Mouse (Mus musculus): ENCODE results near the gene Nudt8. TPM values are rescaled to one million over a fixed set of nuclear protein-coding genes. Genes with fewer than 3 reads are reported as not detected.
"Not testable (repeated sequence)": the region's sequence is repeated elsewhere in the genome, so short reads cannot be mapped to it uniquely, and the experiment has no call there.

Nudt8 gene
- 1 to 10 TPM; 7.7 to 9.4 (median 8.7) TPM for total RNA-seq (2022)

GRCm38 (mm10) chr19:4000119-4000900, at the start of gene Nudt8, which contains the start of gene Gm49405:
Gene Nudt8 (plus strand): TSS chr19:4000580.
Gene Gm49405 (plus strand): TSS chr19:4000626.
- DNase-seq (ENCODE audit: low spot score in 2 of 2): peak; percentile 95 to 97

- no peak for DNase-seq (ENCODE audit: low spot score in 2 of 2)
Measured at GRCm38 (mm10) chr19:3951461-3951860, 48.9 kb upstream of the Nudt8 start.

- DNase-seq (ENCODE audit: low spot score in 2 of 2): no peak
Measured at GRCm38 (mm10) chr19:3952099-3952498, 48.3 kb upstream of the Nudt8 start.

- no peak for DNase-seq (ENCODE audit: low spot score in 2 of 2)
Measured at GRCm38 (mm10) chr19:3955033-3955432, 45.3 kb upstream of the Nudt8 start.

DNA sequence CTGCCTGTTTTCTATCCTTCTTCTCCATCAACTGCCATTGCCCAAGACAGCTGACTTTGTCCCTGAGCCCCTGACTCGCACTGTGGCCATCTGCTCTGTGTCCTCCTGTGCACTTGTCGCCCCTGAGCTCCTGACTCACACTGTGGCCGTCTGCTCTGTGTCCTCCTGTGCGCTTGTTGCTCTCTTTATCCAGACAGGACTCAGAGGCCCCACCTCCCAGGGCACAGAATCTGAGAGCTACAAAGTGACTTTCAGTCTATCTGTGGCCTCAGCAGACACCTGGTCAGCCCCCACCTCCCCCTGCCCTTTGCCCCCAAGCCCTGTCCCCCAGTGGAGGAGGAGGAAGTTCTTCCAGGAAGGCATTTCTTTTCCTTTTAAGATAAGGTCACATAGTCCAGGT, 44.6 kb upstream of the Nudt8 start:
- no peak for DNase-seq (ENCODE audit: low spot score in 2 of 2)

DNA sequence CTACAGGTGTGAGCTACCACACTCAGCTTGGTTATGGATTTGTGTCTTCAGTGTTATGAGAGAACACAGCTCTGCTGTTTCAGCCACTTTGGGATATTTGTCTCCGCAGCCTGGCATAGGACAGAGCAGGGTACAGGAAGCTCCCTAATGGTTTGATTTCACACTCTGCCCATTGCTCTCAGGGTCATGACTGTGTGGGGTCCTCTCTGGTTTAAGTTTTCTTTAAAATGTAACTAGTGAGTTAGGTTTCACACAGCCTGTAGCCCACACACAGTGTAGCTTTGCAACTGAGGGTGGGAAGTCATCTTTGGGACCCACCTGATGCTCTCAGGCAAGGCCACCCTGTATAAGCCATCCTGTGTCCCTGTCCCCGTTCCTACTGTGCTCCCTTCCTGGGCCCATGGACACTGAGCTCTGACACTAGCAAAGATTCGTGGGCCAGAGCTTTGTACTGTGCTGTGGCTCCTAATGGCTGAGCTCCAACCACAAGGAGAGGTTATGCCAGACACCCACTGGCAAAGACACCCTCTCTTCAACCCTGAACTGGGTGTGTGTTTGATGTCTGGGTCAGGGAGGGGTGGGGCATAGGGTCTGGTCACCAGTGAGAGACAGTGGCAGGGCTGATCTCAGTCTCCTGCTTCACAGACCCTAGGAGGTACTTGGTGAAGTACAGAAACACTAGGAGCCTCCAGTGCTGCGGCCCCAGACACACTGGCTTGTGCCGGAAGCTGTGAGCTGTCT, 42.9 kb upstream of the Nudt8 start:
- not testable (repeated sequence) for DNase-seq (ENCODE audit: low spot score in 2 of 2)

DNA sequence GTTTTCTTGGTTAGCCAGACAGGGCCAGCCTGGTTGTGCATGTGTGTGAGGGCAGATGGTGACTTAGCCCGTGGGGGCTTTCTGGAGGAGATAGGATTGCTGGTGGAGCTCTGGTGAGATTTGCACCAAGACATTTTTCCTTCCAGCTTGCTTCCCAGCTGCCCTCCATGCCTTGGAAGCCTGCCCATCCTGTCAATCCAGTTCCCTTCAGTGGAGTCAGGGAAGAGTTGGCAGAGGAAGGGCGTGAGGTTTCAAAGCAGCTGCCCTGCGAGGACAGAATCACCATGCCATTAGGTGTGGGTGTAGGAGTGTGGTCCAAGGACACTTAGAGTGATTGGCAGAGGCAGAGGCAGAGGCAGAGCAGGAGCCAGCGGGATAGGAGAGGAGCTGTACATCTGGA, 41.9 kb upstream of the Nudt8 start, which contains the start of gene Aldh3b3:
Gene Aldh3b3 (plus strand): TSS at position 176 of the 400 bp plus-strand sequence.
- no peak for DNase-seq (ENCODE audit: low spot score in 2 of 2)

GRCm38 (mm10) chr19:3959030-3959429, 41.4 kb upstream of the Nudt8 start:
- no peak for DNase-seq (ENCODE audit: low spot score in 2 of 2)

DNA sequence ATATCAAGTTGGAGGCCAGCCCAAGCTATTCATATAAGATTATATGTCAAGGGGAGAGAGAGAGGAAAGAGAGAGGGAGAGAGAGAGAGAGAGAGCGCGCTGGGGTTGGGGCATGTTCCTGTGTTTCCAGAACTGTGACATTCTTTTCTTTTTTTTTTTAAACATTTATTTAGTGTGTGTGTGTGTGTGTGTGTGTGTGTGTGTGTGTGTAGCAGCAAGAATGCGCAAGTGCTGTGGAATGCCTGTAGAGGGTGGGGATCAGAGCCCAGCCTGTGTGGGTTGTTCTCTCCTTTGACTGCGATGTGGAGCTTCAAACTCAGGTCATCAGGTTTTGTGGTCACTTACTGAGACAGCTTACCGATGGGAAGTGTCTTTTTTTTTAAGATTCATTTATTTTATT, 40.2 kb upstream of the Nudt8 start:
- DNase-seq (ENCODE audit: low spot score in 2 of 2): no peak

- DNase-seq (ENCODE audit: low spot score in 2 of 2): not testable (repeated sequence)
Measured at GRCm38 (mm10) chr19:3961805-3962204, 38.6 kb upstream of the Nudt8 start.

DNA sequence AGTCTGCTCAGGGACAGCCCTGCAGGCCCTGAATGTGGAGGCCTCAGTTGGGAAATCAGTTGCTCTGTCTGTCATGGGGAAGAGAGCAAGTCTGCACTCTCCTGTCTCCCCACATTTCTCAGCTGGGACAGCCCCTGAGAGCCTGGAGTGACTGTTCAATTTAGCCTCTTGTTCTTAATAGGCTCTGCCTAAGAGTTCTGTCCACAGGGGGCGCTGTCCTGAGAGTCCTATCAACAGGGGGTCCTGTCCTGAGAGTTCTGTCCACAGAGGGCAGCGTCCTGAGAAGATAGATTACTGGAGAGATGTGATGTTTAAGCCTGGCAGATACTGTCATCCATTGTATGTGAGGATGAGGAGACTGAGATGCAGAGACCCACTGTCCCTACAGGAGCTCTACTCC, 37.9 kb upstream of the Nudt8 start:
- no peak for DNase-seq (ENCODE audit: low spot score in 2 of 2)

DNA sequence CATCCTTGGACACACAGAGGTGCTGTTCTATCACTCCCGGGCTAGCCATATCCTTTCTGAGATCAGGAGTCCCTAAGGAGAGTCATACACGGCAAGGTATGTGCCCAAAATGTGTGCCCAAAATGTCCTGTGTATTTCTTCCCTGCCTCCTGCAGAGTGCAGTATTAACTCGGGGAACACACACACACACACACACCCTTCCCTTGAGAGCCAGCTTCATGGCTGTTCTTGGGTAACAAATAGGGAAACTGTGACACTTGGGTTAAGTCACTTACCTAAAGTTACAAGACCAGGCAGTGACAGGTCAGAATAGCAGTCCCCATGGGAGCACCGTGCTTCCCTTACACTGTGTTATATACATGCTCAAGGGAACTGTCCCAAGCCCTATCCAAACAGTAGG, 36.4 kb upstream of the Nudt8 start:
- DNase-seq (ENCODE audit: low spot score in 2 of 2): no peak

DNA sequence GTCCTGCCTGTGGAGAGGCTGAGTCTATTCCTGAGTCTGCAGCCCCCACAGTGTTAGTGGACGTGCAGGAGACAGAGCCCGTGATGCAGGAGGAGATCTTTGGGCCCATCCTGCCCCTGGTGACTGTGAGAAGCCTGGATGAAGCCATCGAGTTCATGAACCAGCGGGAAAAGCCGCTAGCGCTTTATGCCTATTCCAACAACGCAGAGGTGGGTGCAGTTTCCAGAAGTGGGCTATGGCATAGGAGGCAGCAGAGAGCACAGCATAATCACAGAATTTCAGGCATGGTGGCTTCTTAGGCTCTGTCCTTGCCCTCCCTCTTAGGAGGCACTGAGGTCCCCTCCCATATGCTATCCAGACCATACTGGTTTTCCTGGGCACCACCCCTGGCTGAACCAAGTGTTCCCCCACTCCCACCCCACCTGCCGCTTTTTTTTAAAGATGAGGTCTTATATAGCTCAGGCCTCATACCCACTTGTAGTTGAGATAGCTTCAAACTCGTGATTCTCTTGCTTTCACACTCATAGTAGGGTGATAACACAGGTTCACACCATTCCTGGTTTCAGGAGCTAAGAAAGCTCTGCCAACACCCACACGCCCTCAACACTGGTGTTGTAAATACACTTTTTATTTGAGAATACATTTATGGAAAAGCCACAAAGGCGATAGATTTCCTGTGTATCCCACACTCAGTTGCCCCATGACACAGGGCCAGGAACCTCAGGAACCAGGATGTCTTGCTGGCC, 33.9 kb upstream of the Nudt8 start:
- no peak for DNase-seq (ENCODE audit: low spot score in 2 of 2)

DNA sequence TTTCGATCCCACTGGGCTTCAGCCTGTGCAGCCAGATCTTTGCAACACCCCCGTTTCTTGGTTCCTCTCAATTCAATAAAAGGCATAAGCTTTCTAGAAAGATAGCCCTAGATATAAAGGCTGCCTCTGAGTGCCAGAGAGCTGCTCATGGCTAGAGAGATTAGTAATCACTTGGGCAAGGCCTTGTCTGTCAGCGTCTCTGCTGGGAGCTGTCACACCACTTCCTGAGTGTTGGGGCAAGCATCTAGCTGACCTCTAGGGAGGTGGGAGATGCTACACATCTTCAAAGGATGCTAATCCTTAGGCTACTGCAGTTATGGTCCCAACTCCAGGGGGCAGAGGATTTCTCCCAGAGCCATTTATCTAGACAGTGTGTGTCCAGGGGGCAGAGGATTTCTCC, 33.1 kb upstream of the Nudt8 start:
- no peak for DNase-seq (ENCODE audit: low spot score in 2 of 2)

- DNase-seq (ENCODE audit: low spot score in 2 of 2): no peak
Measured at GRCm38 (mm10) chr19:3972229-3972628, 28.2 kb upstream of the Nudt8 start, which contains the start of gene Aldh3b2. Gene Aldh3b2 (plus strand): TSS chr19:3972328.

DNA sequence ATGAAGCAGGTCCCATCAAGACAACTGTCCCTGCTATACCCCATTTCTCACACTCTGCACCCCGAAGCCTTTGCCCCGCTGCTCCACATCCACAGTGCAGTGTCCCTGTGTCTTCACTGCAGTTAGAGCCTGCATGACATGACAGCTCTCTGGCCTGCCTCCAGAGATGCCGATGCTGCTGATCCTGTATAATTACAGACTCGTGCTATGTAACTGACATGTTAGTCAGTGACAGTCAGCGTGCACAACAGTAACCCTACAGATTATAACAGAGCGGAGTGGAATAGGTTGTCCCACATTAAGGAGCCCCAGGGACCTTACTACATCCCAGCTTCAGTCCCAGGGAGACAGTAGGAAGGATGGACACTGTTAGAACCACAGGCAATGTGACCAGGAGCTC, 25.8 kb upstream of the Nudt8 start:
- not testable (repeated sequence) for DNase-seq (ENCODE audit: low spot score in 2 of 2)

DNA sequence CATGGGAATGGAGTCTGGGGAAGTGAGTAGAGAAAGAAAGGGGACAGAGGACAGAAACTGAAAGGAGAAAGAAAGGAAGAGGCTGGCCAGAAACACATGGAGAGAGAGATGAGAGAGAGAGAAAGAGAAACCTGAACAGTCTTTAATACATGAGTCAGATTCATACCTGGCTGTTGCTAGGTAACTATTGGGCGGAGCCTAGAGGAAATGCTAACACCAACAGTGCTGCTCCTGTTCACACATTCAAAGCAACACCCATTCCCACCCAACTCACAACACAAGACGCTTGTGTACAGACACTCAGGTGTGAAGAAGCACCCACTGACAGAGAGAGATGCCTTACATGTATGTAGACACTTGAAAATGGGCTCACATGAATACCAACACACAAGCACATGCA, 24.5 kb upstream of the Nudt8 start:
- DNase-seq (ENCODE audit: low spot score in 2 of 2): no peak

- peak; percentile 66 to 79 for DNase-seq (ENCODE audit: low spot score in 2 of 2)
Measured at GRCm38 (mm10) chr19:3980309-3980708, 20.1 kb upstream of the Nudt8 start.

- no peak for DNase-seq (ENCODE audit: low spot score in 2 of 2)
Measured at GRCm38 (mm10) chr19:3980917-3981316, 19.5 kb upstream of the Nudt8 start.

DNA sequence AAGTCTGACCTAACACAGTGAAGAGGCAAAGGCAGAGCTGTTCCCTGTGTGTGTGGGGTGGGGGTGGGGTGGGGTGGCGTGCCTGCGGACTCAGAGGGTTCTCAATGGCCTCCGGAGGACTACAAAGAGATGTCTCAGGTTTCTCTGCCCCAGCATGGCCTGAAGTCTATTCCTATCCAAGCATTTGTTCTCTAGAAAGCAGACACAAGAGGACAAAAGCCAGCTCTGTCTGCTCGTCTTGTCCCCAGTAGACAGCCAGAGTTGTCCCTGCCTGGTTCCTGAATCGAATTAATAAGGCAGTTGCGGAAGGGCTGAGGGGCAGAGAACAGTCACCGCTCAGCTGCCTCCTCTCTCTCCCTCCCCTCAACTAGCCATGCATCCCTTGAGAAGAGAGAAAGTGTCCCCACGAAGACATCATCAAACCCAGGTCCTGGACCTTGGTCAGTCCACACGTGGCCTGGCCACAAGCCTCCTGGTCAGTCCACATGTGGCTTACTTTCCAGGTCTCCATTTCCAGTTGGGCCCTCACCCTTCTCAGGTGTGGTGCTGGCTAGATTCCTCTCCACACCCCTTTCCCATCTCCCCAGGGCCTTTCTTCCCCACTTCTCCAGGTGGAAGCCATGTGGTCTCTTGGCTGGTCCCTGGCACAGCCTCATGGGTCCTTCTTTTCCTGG, 16.7 kb upstream of the Nudt8 start:
- no peak for DNase-seq (ENCODE audit: low spot score in 2 of 2)

- DNase-seq (ENCODE audit: low spot score in 2 of 2): no peak
Measured at GRCm38 (mm10) chr19:3985261-3985681, 15.1 kb upstream of the Nudt8 start.
